Mouse (Mus musculus): ENCODE results near the gene Efcab11.

Efcab11 gene

GRCm38 (mm10) chr12:99795921-99796320 is 88.3 kb downstream of the Efcab11 start:
- no peak for DNase-seq

- no peak for DNase-seq
Measured at GRCm38 (mm10) chr12:99794792-99795620, 89.2 kb downstream of the Efcab11 start.

GRCm38 (mm10) chr12:99794158-99794515 is 90.1 kb downstream of the Efcab11 start:
- DNase-seq = no peak

- no peak for DNase-seq
Measured at GRCm38 (mm10) chr12:99793465-99794157, 90.6 kb downstream of the Efcab11 start.

- DNase-seq = no peak
Measured at GRCm38 (mm10) chr12:99789283-99789960, 94.8 kb downstream of the Efcab11 start.

- DNase-seq = no peak
Measured at GRCm38 (mm10) chr12:99781774-99782173, 102.5 kb downstream of the Efcab11 start.

- DNase-seq = no peak
Measured at GRCm38 (mm10) chr12:99780396-99780795, 103.8 kb downstream of the Efcab11 start.

- no peak for DNase-seq
Measured at GRCm38 (mm10) chr12:99779908-99780307, 104.3 kb downstream of the Efcab11 start.

GRCm38 (mm10) chr12:99776497-99777139 is 107.6 kb downstream of the Efcab11 start:
- DNase-seq = peak; percentile 58 to 60

- DNase-seq = no peak
Measured at GRCm38 (mm10) chr12:99774864-99775263, 109.4 kb downstream of the Efcab11 start.

GRCm38 (mm10) chr12:99773636-99774193 is 110.5 kb downstream of the Efcab11 start:
- no peak for DNase-seq

GRCm38 (mm10) chr12:99771018-99771417 is 113.2 kb downstream of the Efcab11 start:
- DNase-seq = no peak

GRCm38 (mm10) chr12:99769626-99770025 is 114.6 kb downstream of the Efcab11 start:
- no peak for DNase-seq

- DNase-seq = no peak
Measured at GRCm38 (mm10) chr12:99767691-99768090, 116.5 kb downstream of the Efcab11 start.

- DNase-seq = no peak
Measured at GRCm38 (mm10) chr12:99765979-99766378, 118.3 kb downstream of the Efcab11 start.

GRCm38 (mm10) chr12:99764053-99764452 is 120.2 kb downstream of the Efcab11 start:
- no peak for DNase-seq

GRCm38 (mm10) chr12:99757754-99758526 is 126.3 kb downstream of the Efcab11 start:
- DNase-seq = peak; percentile 66 to 68

- DNase-seq = no peak
Measured at GRCm38 (mm10) chr12:99756914-99757687, 127.1 kb downstream of the Efcab11 start.

GRCm38 (mm10) chr12:99756213-99756612 is 128.0 kb downstream of the Efcab11 start:
- DNase-seq = no peak

GRCm38 (mm10) chr12:99752986-99753385 is 131.3 kb downstream of the Efcab11 start:
- no peak for DNase-seq

- DNase-seq = no peak
Measured at GRCm38 (mm10) chr12:99749391-99749790, 134.8 kb downstream of the Efcab11 start.

Measured in cerebellum, postnatal 10 days (tissue).